Mouse (Mus musculus) heart, postnatal 0 days (tissue): ENCODE data around the gene Krt15.

Experiments used
- CTCF ChIP-seq: IDR thresholded peaks from 2 replicates; pipeline ENCODE4 v1.5.1; 2016; ENCODE audit warnings: antibody characterized with exemption, control low read depth, low read depth
- EP300 ChIP-seq: IDR thresholded peaks from 2 replicates; pipeline ENCODE4 v1.6.1; 2016; ENCODE audit warnings: antibody characterized with exemption, low read depth

GRCm38 (mm10) chr11:100145104-100145503 is 9.4 kb upstream of the Krt15 start:
- TF ChIP-seq CTCF (no peak), EP300 (no peak)
